Mouse (Mus musculus) hindbrain, postnatal 0 days (tissue): ENCODE results near the gene Zkscan8. TPM values are rescaled to one million over a fixed set of nuclear protein-coding genes. Genes with fewer than 3 reads are reported as not detected.

Experiments
- ATAC-seq: fragments of 200-750 bp; cut with Nextera tagmentation; 2 replicates; pipeline ENCODE4 v1.8.0; 2017; ENCODE audit warnings: mild to moderate bottlenecking, moderate TSS enrichment, moderate library complexity
- DNase-seq: peaks from one replicate; pipeline ENCODE4 v3.0.0-alpha.2; 2015; ENCODE audit warnings: low spot score
- H3K27ac ChIP-seq: fragments of 300-500 bp; sonication (generic); 2 replicates; pipeline ENCODE4 v1.5.1; 2014; ENCODE audit warnings: mild to moderate bottlenecking
- H3K27me3 ChIP-seq: fragments of 300-500 bp; sonication (generic); 2 replicates; pipeline ENCODE4 v1.6.1; 2014; ENCODE audit warnings: low read length, mixed read lengths; ENCODE audit not compliant: insufficient read depth
- H3K36me3 ChIP-seq: fragments of 300-500 bp; sonication (generic); 2 replicates; pipeline ENCODE4 v1.6.1; 2014; ENCODE audit warnings: low read length, mixed read lengths; ENCODE audit not compliant: insufficient read depth
- H3K4me1 ChIP-seq: fragments of 300-500 bp; sonication (generic); 2 replicates; pipeline ENCODE4 v1.6.1; 2014; ENCODE audit warnings: antibody characterized with exemption, low read length, mixed read lengths; ENCODE audit not compliant: insufficient read depth
- H3K4me2 ChIP-seq: fragments of 300-500 bp; sonication (generic); 2 replicates; pipeline ENCODE4 v1.6.1; 2014; ENCODE audit warnings: low read depth, mild to moderate bottlenecking, low read length, moderate library complexity, mixed read lengths
- H3K4me3 ChIP-seq: fragments of 300-500 bp; sonication (generic); 2 replicates; pipeline ENCODE4 v1.5.1; 2014; ENCODE audit warnings: low read length
- H3K9ac ChIP-seq: fragments of 300-500 bp; sonication (generic); replicated peaks from 2 replicates; pipeline ENCODE4 v1.6.1; 2014; ENCODE audit warnings: mild to moderate bottlenecking, low read length, moderate library complexity, mixed read lengths
- H3K9me3 ChIP-seq: fragments of 300-500 bp; sonication (generic); 2 replicates; pipeline ENCODE4 v1.6.1; 2016; ENCODE audit warnings: low read length, mixed read lengths
- CTCF ChIP-seq: IDR thresholded peaks from 2 replicates; pipeline ENCODE4 v1.5.1; 2016; ENCODE audit warnings: antibody characterized with exemption, control low read depth, low read depth
- WGBS: fragments of 180-500 bp; shearing (Covaris S2); extraction: QIAGEN DNeasy Blood & Tissue Kit; methylation state at CpG from one replicate; pipeline ENCODE4 v1.1.7; 2014; 5-methylcytosine and 5-hydroxymethylcytosine counted together
- polyA plus RNA-seq: library from polyadenylated mRNA; unstranded; fragments of >200 nt; fragmentation: Nextera tagmentation; extraction: Ambion mirVana; gene quantifications from 2 replicates; pipeline ENCODE4 v1.2.1, GENCODE M21; 2015
- total RNA-seq: library from RNA; depleted of rRNA; stranded (reverse); fragments of >200 nt; gene quantifications from 2 replicates; pipeline ENCODE4 v1.2.3, GENCODE M21; 2014; rRNA removed

Zkscan8 gene
- total and polyA plus RNA-seq, 2 experiments from 2014 or later = 2.8 to 8.9 TPM

GRCm38 (mm10) chr13:21469097-21469496 is 61.8 kb downstream of the Zkscan8 start:
- no peaks in the 10 kb centered on the region for H3K9me3 ChIP-seq
- H3K4me1 ChIP-seq = no peaks in the 10 kb centered on the region
- no peak overlapping the region for H3K9ac ChIP-seq
- no peak overlapping the region for H3K4me3 ChIP-seq
- no peak for TF ChIP-seq CTCF
- peak overlapping the region; percentile 87 for H3K4me2 ChIP-seq
- H3K27ac ChIP-seq = no peak overlapping the region
- no peak for ATAC-seq
- DNase-seq = no peak
- 24% methylated on average over 9 of the region's 9 CpGs for WGBS
- H3K27me3 ChIP-seq = 0 out of 2 replicates have a peak, but pooled peaks cover 4% of the 10 kb centered on the region
- no peaks in the 10 kb centered on the region for H3K36me3 ChIP-seq

GRCm38 (mm10) chr13:21468061-21469019 is 62.6 kb downstream of the Zkscan8 start, which contains the start of gene Nkapl:
Nkapl (minus strand) TSS chr13:21468509.
- H3K27ac ChIP-seq = peak within 1 kb of the TSS; percentile 73; the same call in 1 of the 2 replicates
- peak within 1 kb of the TSS; percentile 66 for H3K4me3 ChIP-seq
- H3K9me3 ChIP-seq = no peaks in the 10 kb centered on the region
- peak within 1 kb of the TSS; percentile 87 for H3K4me2 ChIP-seq
- no peak for TF ChIP-seq CTCF
- H3K27me3 ChIP-seq = 0 out of 2 replicates have a peak, but pooled peaks cover 4% of the 10 kb centered on the region
- no peaks in the 10 kb centered on the region for H3K36me3 ChIP-seq
- no peaks in the 10 kb centered on the region for H3K4me1 ChIP-seq
- WGBS = 1% methylated on average over 54 of the region's 54 CpGs
- peak within 1 kb of the TSS; percentile 67 for H3K9ac ChIP-seq
- DNase-seq = peak; percentile 92
- ATAC-seq = peak; percentile 99

DNA sequence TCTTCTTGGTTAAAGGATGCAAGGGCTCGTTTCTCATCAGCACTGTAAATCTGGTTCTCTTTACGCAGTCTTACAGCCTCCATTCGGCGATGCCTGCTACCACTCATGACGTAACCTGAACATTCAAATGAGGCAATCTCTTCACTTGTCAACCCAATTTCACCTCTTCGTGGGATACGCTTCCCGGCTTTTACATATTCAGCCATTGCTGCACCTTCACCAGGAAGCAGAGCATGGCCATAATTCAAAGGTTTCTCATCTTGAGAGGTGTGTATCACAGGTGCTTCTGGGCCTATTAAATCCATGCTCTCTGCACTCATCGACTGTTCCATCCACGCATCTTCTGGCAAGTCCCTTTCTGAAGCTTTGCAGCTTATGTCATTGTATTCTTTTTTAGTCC is 63.6 kb downstream of the Zkscan8 start:
- no peak overlapping the region for H3K4me3 ChIP-seq
- H3K4me1 ChIP-seq = no peaks in the 10 kb centered on the region
- H3K36me3 ChIP-seq = no peaks in the 10 kb centered on the region
- H3K27me3 ChIP-seq = 0 out of 2 replicates have a peak, but pooled peaks cover 4% of the 10 kb centered on the region
- no peak overlapping the region for H3K27ac ChIP-seq
- no peak overlapping the region for H3K9ac ChIP-seq
- WGBS = 89% methylated on average over 10 of the region's 10 CpGs
- no peak for TF ChIP-seq CTCF
- no peak for DNase-seq
- H3K4me2 ChIP-seq = no peak overlapping the region; the same call in 1 of the 2 replicates
- no peaks in the 10 kb centered on the region for H3K9me3 ChIP-seq
- no peak for ATAC-seq

Other genes starting within 250 kb of the Zkscan8 start
- not detected in 2 replicates for gene Gpx5, start 238.4 kb downstream of the Zkscan8 start, total RNA-seq
- not detected in 2 replicates for gene Gpx5, start 238.4 kb downstream of the Zkscan8 start, polyA plus RNA-seq
- gene Gpx6, start 219.0 kb downstream of the Zkscan8 start, total RNA-seq = 0.32 and 0.84 TPM in 2 replicates
- 0.59 and 0.61 TPM in 2 replicates for gene Gpx6, start 219.0 kb downstream of the Zkscan8 start, polyA plus RNA-seq
- not detected in 2 replicates for gene Olfr1367, start 184.2 kb downstream of the Zkscan8 start, total RNA-seq
- not detected in 2 replicates for gene Olfr1367, start 184.2 kb downstream of the Zkscan8 start, polyA plus RNA-seq
- gene Zscan12, start 168.3 kb downstream of the Zkscan8 start, total RNA-seq = 4.0 and 5.3 TPM in 2 replicates
- gene Zscan12, start 168.3 kb downstream of the Zkscan8 start, polyA plus RNA-seq = 7.7 and 8.1 TPM in 2 replicates
- gene Zkscan3, start 128.4 kb downstream of the Zkscan8 start, total RNA-seq = 36.4 and 47.1 TPM in 2 replicates
- gene Zkscan3, start 128.4 kb downstream of the Zkscan8 start, polyA plus RNA-seq = 45.9 and 48.2 TPM in 2 replicates
- gene Pgbd1, start 90.1 kb downstream of the Zkscan8 start, total RNA-seq = 3.3 and 6.3 TPM in 2 replicates
- 2.0 and 2.1 TPM in 2 replicates for gene Pgbd1, start 90.1 kb downstream of the Zkscan8 start, polyA plus RNA-seq
- 18.8 and 18.9 TPM in 2 replicates for gene Zscan26, start 77.4 kb downstream of the Zkscan8 start, total RNA-seq
- 19.4 and 23.5 TPM in 2 replicates for gene Zscan26, start 77.4 kb downstream of the Zkscan8 start, polyA plus RNA-seq
- 0.86 and 1.1 TPM in 2 replicates for gene Nkapl, start 62.6 kb downstream of the Zkscan8 start, total RNA-seq
- gene Nkapl, start 62.6 kb downstream of the Zkscan8 start, polyA plus RNA-seq = 1.5 and 2.6 TPM in 2 replicates
- 6.0 and 6.2 TPM in 2 replicates for gene Zkscan4, start 52.2 kb downstream of the Zkscan8 start, total RNA-seq
- gene Zkscan4, start 52.2 kb downstream of the Zkscan8 start, polyA plus RNA-seq = 5.1 and 5.6 TPM in 2 replicates
- not detected in 2 replicates for gene Gm10065, start 51.7 kb downstream of the Zkscan8 start, total RNA-seq
- gene Gm10065, start 51.7 kb downstream of the Zkscan8 start, polyA plus RNA-seq = not detected in 2 replicates
- gene AK157302, start 35.9 kb downstream of the Zkscan8 start, total RNA-seq = 0.14 and 0.16 TPM in 2 replicates
- 0.43 and 0.53 TPM in 2 replicates for gene AK157302, start 35.9 kb downstream of the Zkscan8 start, polyA plus RNA-seq
- gene Gm11273, start 29.7 kb downstream of the Zkscan8 start, total RNA-seq = 20.4 and 83.2 TPM in 2 replicates
- 7.7 and 8.2 TPM in 2 replicates for gene Gm11273, start 29.7 kb downstream of the Zkscan8 start, polyA plus RNA-seq
- not detected in 2 replicates for gene Olfr1366, start 11.7 kb upstream of the Zkscan8 start, total RNA-seq
- 0.19 and 0.23 TPM in 2 replicates for gene Olfr1366, start 11.7 kb upstream of the Zkscan8 start, polyA plus RNA-seq
- not detected in 2 replicates for gene Olfr1535, start 28.8 kb upstream of the Zkscan8 start, total RNA-seq
- gene Olfr1535, start 28.8 kb upstream of the Zkscan8 start, polyA plus RNA-seq = 0.11 and 0.16 TPM in 2 replicates
- not detected in 2 replicates for gene Olfr1364, start 50.6 kb upstream of the Zkscan8 start, total RNA-seq
- not detected in 2 replicates for gene Olfr1364, start 50.6 kb upstream of the Zkscan8 start, polyA plus RNA-seq
- not detected in 2 replicates for gene Olfr1362, start 82.9 kb upstream of the Zkscan8 start, total RNA-seq
- gene Olfr1362, start 82.9 kb upstream of the Zkscan8 start, polyA plus RNA-seq = not detected in 2 replicates
- not detected in 2 replicates for gene Olfr11, start 111.4 kb upstream of the Zkscan8 start, total RNA-seq
- 0.09 TPM in 1 of 2 replicates, not detected in the other for gene Olfr11, start 111.4 kb upstream of the Zkscan8 start, polyA plus RNA-seq
- not detected in 2 replicates for gene Olfr1361, start 132.3 kb upstream of the Zkscan8 start, total RNA-seq
- gene Olfr1361, start 132.3 kb upstream of the Zkscan8 start, polyA plus RNA-seq = not detected in 2 replicates
- not detected in 2 replicates for gene Olfr1360, start 146.3 kb upstream of the Zkscan8 start, total RNA-seq
- gene Olfr1360, start 146.3 kb upstream of the Zkscan8 start, polyA plus RNA-seq = not detected in 2 replicates
- gene Olfr1359, start 167.0 kb upstream of the Zkscan8 start, total RNA-seq = not detected in 2 replicates
- gene Olfr1359, start 167.0 kb upstream of the Zkscan8 start, polyA plus RNA-seq = not detected in 2 replicates
- 541 and 615 TPM in 2 replicates for gene Hist1h2bl, start 185.0 kb upstream of the Zkscan8 start, total RNA-seq
- gene Hist1h2bl, start 185.0 kb upstream of the Zkscan8 start, polyA plus RNA-seq = 1.2 TPM in 1 of 2 replicates, not detected in the other
- gene Hist1h2ai, start 185.3 kb upstream of the Zkscan8 start, total RNA-seq = 934 and 1,282 TPM in 2 replicates
- 4.5 and 5.8 TPM in 2 replicates for gene Hist1h2ai, start 185.3 kb upstream of the Zkscan8 start, polyA plus RNA-seq
- gene Hist1h3h, start 186.5 kb upstream of the Zkscan8 start, total RNA-seq = 1,004 and 1,140 TPM in 2 replicates
- 1.9 and 6.2 TPM in 2 replicates for gene Hist1h3h, start 186.5 kb upstream of the Zkscan8 start, polyA plus RNA-seq
- gene Hist1h2bm, start 190.9 kb upstream of the Zkscan8 start, total RNA-seq = 1,597 and 1,943 TPM in 2 replicates
- gene Hist1h2bm, start 190.9 kb upstream of the Zkscan8 start, polyA plus RNA-seq = 1.3 and 1.7 TPM in 2 replicates
- 1,214 and 1,310 TPM in 2 replicates for gene Hist1h4j, start 203.9 kb upstream of the Zkscan8 start, total RNA-seq
- not detected in 2 replicates for gene Hist1h4j, start 203.9 kb upstream of the Zkscan8 start, polyA plus RNA-seq
- 380 and 998 TPM in 2 replicates for gene Hist1h4k, start 219.4 kb upstream of the Zkscan8 start, total RNA-seq
- gene Hist1h4k, start 219.4 kb upstream of the Zkscan8 start, polyA plus RNA-seq = 1.6 and 1.9 TPM in 2 replicates
- gene Hist1h2ak, start 222.7 kb upstream of the Zkscan8 start, total RNA-seq = 429 and 552 TPM in 2 replicates
- gene Hist1h2ak, start 222.7 kb upstream of the Zkscan8 start, polyA plus RNA-seq = 9.9 and 13.6 TPM in 2 replicates
- 864 and 1,352 TPM in 2 replicates for gene Hist1h2bn, start 223.0 kb upstream of the Zkscan8 start, total RNA-seq
- gene Hist1h2bn, start 223.0 kb upstream of the Zkscan8 start, polyA plus RNA-seq = 1.1 TPM in 1 of 2 replicates, not detected in the other
- gene Hist1h1b, start 249.5 kb upstream of the Zkscan8 start, total RNA-seq = 263 and 411 TPM in 2 replicates
- 10.0 and 11.7 TPM in 2 replicates for gene Hist1h1b, start 249.5 kb upstream of the Zkscan8 start, polyA plus RNA-seq